Mouse (Mus musculus): ENCODE results near the gene Serpinb6a.

Serpinb6a gene

DNA sequence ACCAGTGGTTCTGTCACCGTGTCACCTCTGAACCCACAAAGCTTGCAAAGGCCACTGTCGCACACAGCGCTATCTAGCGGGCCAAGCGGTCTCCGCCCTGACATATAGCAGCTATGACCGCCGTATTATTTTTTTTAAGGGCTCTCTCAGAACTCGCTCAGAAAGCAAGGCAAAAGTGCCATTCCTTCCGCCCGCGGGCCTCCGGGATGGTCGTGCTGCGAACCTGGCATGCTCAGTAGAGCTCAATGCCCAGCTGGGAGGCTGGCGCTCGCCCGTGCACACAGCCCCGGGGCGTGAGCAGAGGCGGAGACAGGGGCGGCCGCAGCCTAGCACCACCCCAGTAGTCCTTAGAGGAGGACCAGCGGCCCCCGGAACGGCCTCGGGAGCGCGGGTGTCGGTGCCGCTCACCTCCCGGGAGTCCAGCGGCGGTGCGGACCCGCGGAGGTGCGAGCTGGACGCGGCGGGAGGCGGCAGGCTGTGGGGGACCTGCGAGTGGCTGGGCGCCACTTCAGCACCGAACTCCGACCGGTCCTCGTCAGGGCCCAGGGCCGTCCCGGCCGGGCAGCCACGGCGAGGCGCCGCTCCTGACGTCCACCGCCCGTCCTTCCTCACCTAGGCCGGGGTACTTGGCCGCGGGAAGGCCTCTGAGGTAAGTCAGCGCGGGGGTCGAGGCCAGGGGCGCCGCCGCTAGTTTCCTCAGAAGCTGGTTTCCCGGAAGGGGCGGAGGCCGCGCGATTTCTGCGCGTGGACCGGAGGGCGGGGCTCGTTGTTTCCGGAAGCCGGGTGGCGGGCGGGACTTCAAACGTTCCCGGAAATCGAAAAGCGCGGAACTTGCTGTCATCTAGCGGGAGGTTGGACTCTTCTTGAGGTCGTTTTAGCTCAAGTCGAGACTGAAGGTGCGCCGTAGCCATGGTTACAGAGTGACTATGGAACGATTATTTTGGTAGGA lies at the start of gene Serpinb6a, which contains the start of gene Ripk1:
Gene Serpinb6a (minus strand): TSS at position 737 of the 949 bp plus-strand sequence.
Gene Ripk1 (plus strand): TSS at position 306 of the 949 bp plus-strand sequence.
- in situ Hi-C loops (cut with MboI, MseI), result no loop called here

DNA sequence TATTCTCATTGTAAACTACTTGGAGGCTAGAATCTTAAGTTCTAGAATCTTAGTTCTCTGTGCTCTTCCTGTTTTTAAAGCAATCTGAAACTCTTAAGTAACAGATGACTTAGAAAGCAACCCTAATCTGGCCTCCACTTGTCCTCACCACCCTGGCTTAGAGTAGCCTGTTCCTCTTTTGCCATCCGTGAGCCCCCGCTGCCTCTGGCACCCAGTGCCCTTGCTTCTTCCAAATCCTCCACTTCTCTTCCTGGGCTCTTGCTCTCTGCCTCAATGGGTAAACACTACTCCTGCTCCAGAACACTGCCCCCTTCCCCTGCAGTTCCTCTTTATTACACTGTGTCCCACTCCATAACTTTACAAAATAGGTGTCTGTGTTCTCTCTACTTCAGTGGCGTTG lies 49.1 kb upstream of the Serpinb6a start:
- in situ Hi-C loops (cut with MboI, MseI), result loop anchor here (5.0 to 10.0 kb wide), 2 partner anchors 101 to 583 kb away; no protein-coding TSS in a partner anchor

DNA sequence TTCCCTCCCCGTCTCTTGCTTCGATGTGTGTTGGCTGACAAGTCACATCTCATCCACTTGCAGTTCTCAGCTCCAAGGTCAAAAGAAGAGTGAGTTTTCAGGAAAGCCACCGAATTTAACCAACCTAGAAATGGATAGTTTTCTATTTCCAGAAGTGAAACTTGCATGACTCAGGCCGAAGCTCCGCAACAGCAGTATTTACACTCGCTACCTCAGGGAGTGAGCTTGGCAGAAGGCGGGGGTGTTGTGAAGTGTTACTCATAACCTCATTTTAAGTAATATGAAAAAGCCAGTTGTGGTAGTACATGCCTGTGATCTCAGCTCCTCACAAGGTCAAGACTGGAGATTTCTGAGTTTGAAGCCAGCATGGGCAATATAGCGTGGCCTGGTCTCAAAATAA lies 47.9 kb upstream of the Serpinb6a start:
- in situ Hi-C loops (cut with MboI, MseI), result loop anchor here (5.0 to 10.0 kb wide), 2 partner anchors 102 to 584 kb away; no protein-coding TSS in a partner anchor

DNA sequence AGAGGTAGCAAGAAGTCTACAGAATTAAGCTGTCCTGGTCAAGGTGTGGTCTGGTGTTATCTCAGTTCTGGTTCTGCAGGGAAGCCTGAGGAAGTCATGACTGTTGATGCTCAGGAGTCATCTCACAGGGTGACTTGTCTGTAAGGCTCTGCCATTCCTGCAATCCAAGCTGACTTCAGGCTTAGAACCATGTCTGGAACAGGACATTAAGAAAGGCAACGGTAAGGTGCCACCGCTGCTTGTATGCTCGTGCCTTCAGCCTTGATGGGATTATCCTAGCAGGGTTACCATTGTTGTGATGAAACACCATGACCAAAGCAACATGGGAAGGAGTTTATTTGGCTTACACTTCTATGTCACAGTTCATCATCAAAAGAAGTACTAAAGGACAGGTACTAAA lies 44.9 kb upstream of the Serpinb6a start:
- in situ Hi-C loops (cut with MboI, MseI), result loop anchor here (5.0 to 25.0 kb wide), 5 partner anchors 277 to 817 kb away; no protein-coding TSS in a partner anchor

- in situ Hi-C loops (cut with MboI, MseI), result loop anchor here (5.0 to 25.0 kb wide), 5 partner anchors 278 to 818 kb away; no protein-coding TSS in a partner anchor
Measured at GRCm38 (mm10) chr13:34046421-34047012, 43.9 kb upstream of the Serpinb6a start.

GRCm38 (mm10) chr13:34045511-34046249 lies 43.1 kb upstream of the Serpinb6a start:
- in situ Hi-C loops (cut with MboI, MseI), result loop anchor here (5.0 to 25.0 kb wide), 5 partner anchors 279 to 819 kb away; no protein-coding TSS in a partner anchor

DNA sequence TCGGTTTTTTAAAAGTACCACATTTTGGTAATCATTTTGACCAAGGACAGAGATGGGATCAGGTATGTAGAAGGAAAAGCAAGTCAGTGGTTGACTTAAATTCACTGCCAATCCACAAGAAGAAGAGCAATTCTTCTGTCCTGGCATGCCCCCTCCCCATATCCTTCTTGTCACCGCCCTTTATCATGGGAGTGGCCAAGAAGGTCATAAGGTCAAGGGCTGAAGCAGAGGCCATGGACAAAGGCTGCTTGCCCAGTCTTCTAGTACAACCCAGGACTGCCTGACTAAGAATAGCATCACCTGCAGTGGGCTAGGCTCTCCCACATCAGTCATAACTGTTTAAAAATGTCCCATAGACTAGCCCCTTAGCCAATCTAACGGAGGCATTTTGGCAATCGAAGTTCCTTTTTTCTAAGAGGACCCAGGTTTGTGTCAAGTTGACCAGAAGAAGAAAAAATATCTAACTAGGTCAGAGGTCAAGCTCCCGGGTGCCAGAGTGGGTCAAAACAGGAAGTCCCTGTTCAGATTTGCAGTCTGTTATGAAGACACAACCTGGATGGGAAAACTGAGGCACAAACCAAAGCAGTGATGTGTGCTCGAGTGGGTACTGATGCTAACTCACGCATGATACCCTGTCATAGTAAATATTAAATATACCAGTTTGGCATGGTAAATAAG lies 41.3 kb upstream of the Serpinb6a start:
- in situ Hi-C loops (cut with MboI, MseI), result loop anchor here (5.0 to 25.0 kb wide), 5 partner anchors 113 to 821 kb away; no protein-coding TSS in a partner anchor

DNA sequence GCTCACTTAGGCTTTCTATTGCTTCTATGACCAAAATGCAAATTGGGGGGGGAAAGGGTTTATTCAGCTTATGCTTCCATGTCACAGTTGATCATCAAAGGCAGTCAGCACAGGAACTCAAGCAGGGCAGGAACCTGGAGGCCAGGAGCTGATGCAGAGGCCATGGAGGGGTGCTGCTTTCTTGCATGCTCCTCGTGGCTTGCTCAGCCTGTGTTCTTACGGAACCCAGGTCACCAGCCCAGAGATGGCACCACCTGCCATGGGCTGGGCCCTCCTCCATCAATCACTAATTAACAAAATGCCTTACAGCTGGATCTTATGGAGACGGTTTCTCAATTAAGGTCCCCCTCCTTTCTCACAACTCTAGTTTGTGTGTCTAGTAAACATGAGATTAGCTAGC lies 37.5 kb upstream of the Serpinb6a start:
- in situ Hi-C loops (cut with MboI, MseI), result loop anchor here (5.0 to 25.0 kb wide), 5 partner anchors 117 to 825 kb away; no protein-coding TSS in a partner anchor

- in situ Hi-C loops (cut with MboI, MseI), result loop anchor here in 1 of 2 experiments (25.0 kb wide), 1 partner anchor 823 kb away; no protein-coding TSS in a partner anchor
Measured at GRCm38 (mm10) chr13:34038901-34039341, 36.3 kb upstream of the Serpinb6a start.

DNA sequence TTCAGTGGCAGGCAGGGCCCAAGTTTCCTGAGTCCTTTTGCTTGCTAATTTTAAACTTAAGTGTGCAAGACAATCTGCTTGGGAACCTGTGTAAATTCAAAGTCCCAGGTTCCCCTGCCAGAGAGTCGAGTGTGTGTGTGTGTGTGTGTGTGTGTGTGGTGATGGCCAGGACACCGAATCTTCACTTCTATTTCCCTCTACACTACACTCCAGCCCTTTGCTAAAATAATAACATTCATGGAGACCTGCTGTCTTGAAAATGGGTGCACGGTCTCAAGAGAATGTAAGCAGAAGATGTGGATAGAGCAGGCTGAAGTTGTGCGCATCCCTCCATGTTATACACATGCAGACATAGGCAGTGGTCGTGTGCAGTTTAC lies 35.5 kb upstream of the Serpinb6a start:
- in situ Hi-C loops (cut with MboI, MseI), result loop anchor here in 1 of 2 experiments (25.0 kb wide), 1 partner anchor 824 kb away; no protein-coding TSS in a partner anchor

DNA sequence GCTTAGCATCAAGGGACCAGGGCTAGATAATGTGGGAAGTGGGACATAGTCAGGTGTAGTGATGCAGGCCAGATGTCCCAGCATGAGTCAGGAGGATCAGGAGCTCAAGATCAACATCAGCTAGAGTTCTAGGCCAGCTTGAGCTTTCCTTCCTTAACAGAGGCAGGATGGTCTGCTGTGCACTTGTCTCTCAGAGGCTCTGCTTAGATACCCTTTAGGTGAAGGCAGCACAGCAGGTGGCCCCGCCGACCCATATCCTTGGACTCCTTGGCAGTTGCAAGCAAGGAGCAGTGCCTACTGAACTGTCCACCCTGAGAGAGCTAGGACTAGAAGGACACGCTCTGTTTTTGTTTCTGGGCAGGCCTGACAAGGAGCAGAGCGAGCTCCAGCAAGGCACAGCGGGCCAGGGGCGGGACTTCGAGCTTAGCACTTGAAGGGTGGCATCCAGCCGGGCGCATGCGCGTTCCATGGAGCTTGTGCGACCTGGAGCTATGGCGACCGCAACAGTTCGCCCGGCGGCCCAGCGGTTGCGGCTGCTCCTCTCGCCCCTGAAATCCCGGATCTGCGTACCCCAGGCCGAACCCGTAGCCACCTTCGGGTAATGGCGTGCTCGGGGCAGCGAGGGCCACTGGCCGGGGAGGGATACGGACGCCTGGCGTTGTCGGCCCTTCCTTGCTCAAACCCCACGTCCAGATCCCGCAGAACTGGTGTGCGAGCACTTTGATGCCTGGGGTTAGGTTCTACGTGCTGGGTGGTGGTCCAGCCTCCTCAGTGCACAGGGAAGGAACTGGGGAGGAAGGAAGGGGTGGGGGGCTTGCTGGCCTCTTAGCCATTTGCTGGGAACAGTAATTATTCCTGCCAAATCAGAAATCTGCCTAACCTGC lies 34.8 kb upstream of the Serpinb6a start, which contains the start of gene Bphl:
Gene Bphl (plus strand): TSS at position 426 of the 884 bp plus-strand sequence.
- in situ Hi-C loops (cut with MboI, MseI), result loop anchor here in 1 of 2 experiments (25.0 kb wide), 1 partner anchor 825 kb away; no protein-coding TSS in a partner anchor

- in situ Hi-C loops (cut with MboI, MseI), result loop anchor here in 1 of 2 experiments (25.0 kb wide), 1 partner anchor 826 kb away; no protein-coding TSS in a partner anchor
Measured at GRCm38 (mm10) chr13:34036726-34037125, 34.1 kb upstream of the Serpinb6a start.

- in situ Hi-C loops (cut with MboI, MseI), result loop anchor here in 1 of 2 experiments (25.0 kb wide), 1 partner anchor 827 kb away; no protein-coding TSS in a partner anchor
Measured at GRCm38 (mm10) chr13:34035424-34035823, 32.8 kb upstream of the Serpinb6a start.

DNA sequence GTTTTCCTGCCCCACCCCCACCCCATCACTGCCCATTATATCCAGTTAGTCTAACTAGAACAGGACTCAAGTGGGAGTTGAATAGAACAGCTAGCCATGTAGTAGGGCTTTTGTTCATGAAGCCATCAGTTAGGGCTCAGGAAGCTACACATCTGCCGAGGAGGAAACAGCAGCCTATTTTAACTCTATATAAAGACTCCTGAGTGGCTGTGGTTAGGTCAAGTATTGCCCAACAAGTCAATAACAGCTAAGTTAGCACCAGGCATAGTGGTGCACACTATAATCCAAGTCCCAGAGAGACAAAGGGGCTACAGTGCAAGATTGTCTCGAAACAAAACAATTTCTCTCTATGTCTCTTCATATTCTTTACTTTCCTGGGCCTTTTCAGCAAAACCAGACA lies 29.4 kb upstream of the Serpinb6a start:
- in situ Hi-C loops (cut with MboI, MseI), result loop anchor here in 1 of 2 experiments (25.0 kb wide), 1 partner anchor 830 kb away; no protein-coding TSS in a partner anchor

DNA sequence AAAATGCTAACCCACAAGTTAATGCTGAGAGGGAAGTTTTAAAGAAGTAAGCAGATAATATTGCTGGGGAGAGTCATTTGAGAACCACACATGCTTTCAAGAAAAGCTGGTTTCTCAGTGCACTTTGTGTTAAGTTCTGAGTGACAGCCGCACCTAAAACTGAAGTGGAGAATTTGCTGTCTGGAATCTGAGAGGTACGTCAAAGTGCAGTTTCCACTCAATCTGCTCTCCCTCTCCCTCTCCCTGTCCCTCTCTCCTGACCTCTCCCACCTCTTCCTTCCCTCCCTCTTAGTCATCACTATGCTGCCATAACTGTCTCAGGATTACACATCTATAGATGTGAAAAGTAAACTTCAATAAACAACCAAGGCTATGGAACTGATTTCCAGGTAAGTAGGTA lies 19.4 kb upstream of the Serpinb6a start:
- in situ Hi-C loops (cut with MboI, MseI), result loop anchor here in 1 of 2 experiments (10.0 kb wide), 1 partner anchor 853 kb away; the partner anchor contains the start of gene Prpf4b

- in situ Hi-C loops (cut with MboI, MseI), result no loop called here
Measured at GRCm38 (mm10) chr13:34018521-34018920, 15.9 kb upstream of the Serpinb6a start.

DNA sequence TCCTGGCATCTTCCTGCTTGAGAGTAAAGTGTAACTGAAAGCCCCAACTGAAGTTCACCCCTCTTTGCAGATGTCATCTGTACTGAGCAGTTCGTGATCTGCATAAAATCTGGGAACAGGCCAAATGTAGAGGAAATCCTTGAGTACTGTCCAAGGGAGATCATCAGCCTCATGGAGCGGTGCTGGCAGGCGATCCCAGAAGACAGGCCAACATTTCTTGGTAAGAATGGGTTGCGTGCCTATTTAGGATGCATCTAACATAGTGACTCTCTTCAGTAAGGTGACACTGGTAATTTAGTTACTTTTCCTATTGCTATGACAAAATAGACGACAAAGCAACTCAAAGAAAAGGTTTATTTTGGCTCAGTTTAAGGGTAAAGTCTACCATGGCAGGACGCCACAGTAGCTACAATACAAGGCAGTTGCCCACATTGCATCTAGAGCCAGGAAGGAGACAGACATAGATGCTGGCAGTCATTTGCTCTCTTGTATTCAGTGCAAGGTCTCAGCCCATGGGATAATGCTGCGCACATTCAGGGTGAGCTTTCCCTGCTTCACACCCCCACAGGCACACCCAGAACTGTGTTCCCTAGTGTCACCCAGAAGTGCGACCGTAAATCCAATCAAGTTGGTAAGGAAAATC lies 14.5 kb upstream of the Serpinb6a start:
- in situ Hi-C loops (cut with MboI, MseI), result no loop called here

- in situ Hi-C loops (cut with MboI, MseI), result no loop called here
Measured at GRCm38 (mm10) chr13:34007234-34007633, 4.6 kb upstream of the Serpinb6a start.
